Mouse (Mus musculus): ENCODE results near the gene Meioc. TPM values are rescaled to one million over a fixed set of nuclear protein-coding genes. Genes with fewer than 3 reads are reported as not detected.
"Not testable (repeated sequence)": the region's sequence is repeated elsewhere in the genome, so short reads cannot be mapped to it uniquely, and the experiment has no call there.

The Meioc gene
- polyA plus RNA-seq, 1 experiment from 2014 or later = 0.11 TPM

- Histone ChIP-seq H3K36me3 (ENCODE audit: control insufficient read depth, insufficient read depth, low read length) (no peaks in the 10 kb centered on the region), H3K9me3 (ENCODE audit: control insufficient read depth, low read length) (no peaks in the 10 kb centered on the region), H3K4me2 (ENCODE audit: low read depth, low read length) (no peak overlapping the region), H3K27me3 (ENCODE audit: control insufficient read depth, insufficient read depth, low read length) (no peaks in the 10 kb centered on the region), H3K27ac (ENCODE audit: low read depth, low read length) (no peak overlapping the region), H3K4me1 (ENCODE audit: control insufficient read depth, insufficient read depth, low read length) (no peaks in the 10 kb centered on the region), H3K4me3 (ENCODE audit: low read depth, low read length) (no peak overlapping the region), H3K9ac (replicated peaks; ENCODE audit: low read depth, low read length) (no peak overlapping the region)
- ATAC-seq (ENCODE audit: low read depth) = no peak
- WGBS = 29% methylated on average over 4 of the region's 4 CpGs
Measured at GRCm38 (mm10) chr11:102656326-102656926, 7.1 kb upstream of the Meioc start.

- 67% methylated on average over 6 of the region's 6 CpGs for WGBS
- Histone ChIP-seq H3K4me1 (ENCODE audit: control insufficient read depth, insufficient read depth, low read length) (no peaks in the 10 kb centered on the region), H3K9ac (replicated peaks; ENCODE audit: low read depth, low read length) (no peak overlapping the region), H3K27ac (ENCODE audit: low read depth, low read length) (no peak overlapping the region), H3K36me3 (ENCODE audit: control insufficient read depth, insufficient read depth, low read length) (no peaks in the 10 kb centered on the region), H3K9me3 (ENCODE audit: control insufficient read depth, low read length) (no peaks in the 10 kb centered on the region), H3K4me3 (ENCODE audit: low read depth, low read length) (no peak overlapping the region), H3K27me3 (ENCODE audit: control insufficient read depth, insufficient read depth, low read length) (no peaks in the 10 kb centered on the region), H3K4me2 (ENCODE audit: low read depth, low read length) (no peak overlapping the region)
- no peak for ATAC-seq (ENCODE audit: low read depth)
Measured at GRCm38 (mm10) chr11:102656931-102657330, 6.6 kb upstream of the Meioc start.

DNA sequence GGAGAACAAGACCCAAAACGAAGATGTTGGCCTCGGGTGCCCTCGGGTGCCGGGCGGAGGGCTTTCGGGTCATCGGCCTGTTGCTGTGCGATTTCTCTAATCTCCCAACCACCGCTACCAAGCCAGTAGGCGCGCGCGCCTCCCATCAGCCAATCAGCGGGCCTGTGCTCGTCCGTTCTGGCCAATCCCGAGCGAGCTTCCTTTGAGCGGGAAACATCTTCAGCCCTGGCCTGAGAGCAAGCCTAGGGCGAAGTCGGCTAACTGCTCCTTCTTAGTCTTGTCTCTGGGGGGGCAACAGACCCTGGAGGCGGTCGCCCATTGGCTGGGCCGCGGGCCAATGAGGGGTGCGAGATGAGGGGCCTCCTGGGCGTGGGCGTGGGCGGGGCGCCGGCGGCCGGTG, 1.6 kb downstream of the Meioc start:
- no peaks in the 10 kb centered on the region for H3K4me1 ChIP-seq (ENCODE audit: control insufficient read depth, insufficient read depth, low read length)
- H3K4me2 ChIP-seq (ENCODE audit: low read depth, low read length) = no peak overlapping the region
- no peak for ATAC-seq (ENCODE audit: low read depth)
- H3K9me3 ChIP-seq (ENCODE audit: control insufficient read depth, low read length) = no peaks in the 10 kb centered on the region
- H3K27me3 ChIP-seq (ENCODE audit: control insufficient read depth, insufficient read depth, low read length) = peaks cover 7% of the 10 kb centered on the region; the same call in 1 of the 2 replicates
- WGBS = 49% methylated on average over 33 of the region's 33 CpGs
- H3K9ac ChIP-seq (replicated peaks; ENCODE audit: low read depth, low read length) = no peak overlapping the region
- H3K36me3 ChIP-seq (ENCODE audit: control insufficient read depth, insufficient read depth, low read length) = no peaks in the 10 kb centered on the region
- H3K27ac ChIP-seq (ENCODE audit: low read depth, low read length) = no peak overlapping the region
- H3K4me3 ChIP-seq (ENCODE audit: low read depth, low read length) = no peak overlapping the region

GRCm38 (mm10) chr11:102665637-102666435, 2.3 kb downstream of the Meioc start:
- no peak for ATAC-seq (ENCODE audit: low read depth)
- Histone ChIP-seq H3K27ac (ENCODE audit: low read depth, low read length) (no peak overlapping the region), H3K9me3 (ENCODE audit: control insufficient read depth, low read length) (no peaks in the 10 kb centered on the region), H3K4me2 (ENCODE audit: low read depth, low read length) (no peak overlapping the region), H3K27me3 (ENCODE audit: control insufficient read depth, insufficient read depth, low read length) (peaks cover 7% of the 10 kb centered on the region; the same call in 1 of the 2 replicates), H3K9ac (replicated peaks; ENCODE audit: low read depth, low read length) (no peak overlapping the region), H3K36me3 (ENCODE audit: control insufficient read depth, insufficient read depth, low read length) (no peaks in the 10 kb centered on the region), H3K4me3 (ENCODE audit: low read depth, low read length) (no peak overlapping the region), H3K4me1 (ENCODE audit: control insufficient read depth, insufficient read depth, low read length) (no peaks in the 10 kb centered on the region)
- 42% methylated on average over 74 of the region's 84 CpGs for WGBS

DNA sequence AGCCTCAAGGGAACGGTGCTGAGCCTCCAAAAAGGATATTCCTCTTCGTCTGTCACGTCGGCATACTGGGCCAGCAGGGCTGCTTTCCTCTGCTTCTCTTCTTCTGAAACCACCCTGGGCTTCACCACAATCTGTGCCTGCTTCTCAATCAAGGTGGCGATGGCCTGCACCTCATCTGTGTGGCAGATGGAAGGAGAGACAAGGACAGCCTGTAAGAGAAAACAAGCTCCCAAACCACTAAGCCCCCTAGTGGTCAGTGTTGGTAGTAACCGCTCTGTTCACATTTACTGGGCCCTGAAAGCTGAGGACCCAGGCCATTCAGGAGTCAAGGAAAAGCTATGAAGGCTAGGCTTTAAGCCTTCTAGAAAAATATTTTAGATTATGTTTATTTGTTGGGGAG, 26.6 kb downstream of the Meioc start:
- Histone ChIP-seq H3K36me3 (ENCODE audit: control insufficient read depth, insufficient read depth, low read length) (peaks cover 16% of the 10 kb centered on the region; the same call in 1 of the 2 replicates), H3K9me3 (ENCODE audit: control insufficient read depth, low read length) (no peaks in the 10 kb centered on the region), H3K4me3 (ENCODE audit: low read depth, low read length) (no peak overlapping the region), H3K4me2 (ENCODE audit: low read depth, low read length) (no peak overlapping the region), H3K4me1 (ENCODE audit: control insufficient read depth, insufficient read depth, low read length) (no peaks in the 10 kb centered on the region), H3K9ac (replicated peaks; ENCODE audit: low read depth, low read length) (no peak overlapping the region), H3K27me3 (ENCODE audit: control insufficient read depth, insufficient read depth, low read length) (no peaks in the 10 kb centered on the region), H3K27ac (ENCODE audit: low read depth, low read length) (no peak overlapping the region)
- ATAC-seq (ENCODE audit: low read depth) = no peak
- 64% methylated on average over 6 of the region's 6 CpGs for WGBS

DNA sequence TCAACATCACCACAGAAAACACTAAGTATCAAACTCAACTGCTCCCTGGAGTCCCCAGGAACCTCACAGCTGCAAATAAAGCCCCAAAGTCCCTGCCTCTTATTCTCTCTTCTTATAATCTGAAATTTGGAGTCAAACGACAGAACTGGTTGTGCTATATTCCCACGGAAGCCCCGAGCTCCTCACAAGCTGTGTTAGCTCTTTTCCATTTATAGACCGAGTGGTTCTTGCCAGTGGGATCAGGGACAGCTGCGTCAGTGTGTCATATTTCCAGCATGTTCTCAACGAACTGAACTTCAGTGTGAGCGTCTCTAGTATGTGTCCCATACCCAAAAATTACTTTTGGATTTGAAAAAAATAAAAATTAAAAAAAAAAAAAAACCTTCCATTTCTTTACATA, 31.8 kb downstream of the Meioc start:
- Histone ChIP-seq H3K36me3 (ENCODE audit: control insufficient read depth, insufficient read depth, low read length) (no peaks in the 10 kb centered on the region), H3K27me3 (ENCODE audit: control insufficient read depth, insufficient read depth, low read length) (no peaks in the 10 kb centered on the region), H3K9ac (replicated peaks; ENCODE audit: low read depth, low read length) (no peak overlapping the region), H3K9me3 (ENCODE audit: control insufficient read depth, low read length) (no peaks in the 10 kb centered on the region), H3K4me1 (ENCODE audit: control insufficient read depth, insufficient read depth, low read length) (peaks cover 12% of the 10 kb centered on the region), H3K4me3 (ENCODE audit: low read depth, low read length) (no peak overlapping the region), H3K27ac (ENCODE audit: low read depth, low read length) (no peak overlapping the region), H3K4me2 (ENCODE audit: low read depth, low read length) (no peak overlapping the region)
- 96% methylated on average over 7 of the region's 7 CpGs for WGBS
- no peak for ATAC-seq (ENCODE audit: low read depth)

DNA sequence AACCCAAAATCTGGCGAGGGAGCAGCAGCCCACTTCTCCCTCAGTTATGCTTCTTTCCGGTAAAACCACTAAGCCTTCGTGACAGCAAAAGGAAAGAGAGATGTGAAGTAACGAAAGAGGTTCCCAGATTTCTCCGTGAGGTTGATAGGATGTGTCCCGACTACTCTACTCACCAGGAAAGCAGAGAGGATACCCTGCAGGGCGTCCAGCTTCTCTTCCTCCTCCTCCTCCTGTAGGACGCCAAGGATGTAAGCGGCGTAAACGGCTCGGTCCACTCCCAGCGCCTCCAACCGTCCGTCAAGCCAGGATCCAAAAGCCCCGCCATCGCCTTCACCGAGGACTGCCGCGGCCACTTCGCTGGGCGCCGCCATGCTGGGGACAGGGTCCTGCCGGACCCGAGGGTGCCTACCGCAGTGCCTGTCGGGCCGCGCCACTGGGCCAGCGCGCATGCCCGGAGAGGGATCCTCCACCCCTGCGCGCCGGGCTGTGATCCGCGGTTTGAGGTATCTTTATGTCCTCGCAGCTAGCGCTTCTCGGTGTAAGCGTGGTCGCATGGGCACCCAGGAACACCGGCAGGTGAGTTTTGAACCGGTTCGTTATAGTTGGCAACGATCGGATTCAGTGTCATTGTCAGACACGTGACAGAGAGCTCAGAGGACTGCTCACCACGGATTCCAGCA, 34.0 kb downstream of the Meioc start, which contains the start of gene Ccdc43:
Gene Ccdc43, minus strand, starts transcription at position 445 of the 680 bp plus-strand sequence.
- ATAC-seq (ENCODE audit: low read depth) = peak; percentile 95
- peak within 1 kb of the TSS; percentile 70 for H3K27ac ChIP-seq (ENCODE audit: low read depth, low read length)
- no peaks in the 10 kb centered on the region for H3K9me3 ChIP-seq (ENCODE audit: control insufficient read depth, low read length)
- peak within 1 kb of the TSS; percentile 57 for H3K4me3 ChIP-seq (ENCODE audit: low read depth, low read length)
- peaks cover 12% of the 10 kb centered on the region for H3K4me1 ChIP-seq (ENCODE audit: control insufficient read depth, insufficient read depth, low read length)
- no peaks in the 10 kb centered on the region for H3K36me3 ChIP-seq (ENCODE audit: control insufficient read depth, insufficient read depth, low read length)
- peak within 1 kb of the TSS; percentile 62 for H3K9ac ChIP-seq (replicated peaks; ENCODE audit: low read depth, low read length)
- WGBS = 0% methylated on average over 49 of the region's 49 CpGs
- peak within 1 kb of the TSS; percentile 86 for H3K4me2 ChIP-seq (ENCODE audit: low read depth, low read length)
- no peaks in the 10 kb centered on the region for H3K27me3 ChIP-seq (ENCODE audit: control insufficient read depth, insufficient read depth, low read length)

- H3K9me3 ChIP-seq (ENCODE audit: control insufficient read depth, low read length) = no peaks in the 10 kb centered on the region
- H3K27ac ChIP-seq (ENCODE audit: low read depth, low read length) = peak overlapping the region; percentile 70
- H3K4me2 ChIP-seq (ENCODE audit: low read depth, low read length) = peak overlapping the region; percentile 86
- WGBS = 20% methylated on average over 9 of the region's 9 CpGs
- H3K9ac ChIP-seq (replicated peaks; ENCODE audit: low read depth, low read length) = peak overlapping the region; percentile 62
- no peaks in the 10 kb centered on the region for H3K36me3 ChIP-seq (ENCODE audit: control insufficient read depth, insufficient read depth, low read length)
- peak overlapping the region; percentile 57 for H3K4me3 ChIP-seq (ENCODE audit: low read depth, low read length)
- H3K4me1 ChIP-seq (ENCODE audit: control insufficient read depth, insufficient read depth, low read length) = peaks cover 12% of the 10 kb centered on the region
- ATAC-seq (ENCODE audit: low read depth) = 0 out of 2 replicates have a peak, but pooled peaks have one; percentile 9
- no peaks in the 10 kb centered on the region for H3K27me3 ChIP-seq (ENCODE audit: control insufficient read depth, insufficient read depth, low read length)
Measured at GRCm38 (mm10) chr11:102698018-102698476, 34.5 kb downstream of the Meioc start.

GRCm38 (mm10) chr11:102702206-102702605, 38.7 kb downstream of the Meioc start:
- not testable (repeated sequence) for ATAC-seq (ENCODE audit: low read depth); H3K4me3 ChIP-seq (ENCODE audit: low read depth, low read length); H3K4me2 ChIP-seq (ENCODE audit: low read depth, low read length); H3K9ac ChIP-seq (replicated peaks; ENCODE audit: low read depth, low read length); H3K27me3 ChIP-seq (ENCODE audit: control insufficient read depth, insufficient read depth, low read length); H3K36me3 ChIP-seq (ENCODE audit: control insufficient read depth, insufficient read depth, low read length); H3K27ac ChIP-seq (ENCODE audit: low read depth, low read length); H3K9me3 ChIP-seq (ENCODE audit: control insufficient read depth, low read length); H3K4me1 ChIP-seq (ENCODE audit: control insufficient read depth, insufficient read depth, low read length)
- 89% methylated on average over 6 of the region's 6 CpGs for WGBS
